ENCODE assay signal across 9 mouse cellular contexts in genomic region chr2:4509739-4510138, GRCm38 (mm10).
DNase-seq lines count a peak whose midpoint lies in the region; ATAC-seq and TF ChIP-seq lines count a peak whose summit lies in the region.
"Had no signal": no experiment of that assay in that cellular context is flagged by ENCODE, and none has a peak within 500 bp of the region (broad histone marks: within the 10 kb centered on the region; RNA-seq: fewer than 3 reads in every experiment).

No protein-coding gene starts in this region.

- H3K27ac ChIP-seq in left cerebral cortex, adult 2 months, result peak overlapping the region; percentile 7; the same call in 1 of the 2 replicates
- peak overlapping the region; percentile 83 for H3K27ac ChIP-seq in forebrain, embryonic 16.5 days (ENCODE audit: low read length)
- peak overlapping the region; percentile 52; the same call in 1 of the 2 replicates for H3K27ac ChIP-seq in liver, postnatal 0 days (ENCODE audit: low read depth)
- H3K27ac ChIP-seq: heart, embryonic 10.5 days; neural tube, embryonic 12.5 days had no signal

- H3K9ac ChIP-seq in forebrain, embryonic 16.5 days (replicated peaks; ENCODE audit: low read depth, low read length), result no peak overlapping the region
- no peak overlapping the region for H3K9ac ChIP-seq in liver, postnatal 0 days (replicated peaks)
- H3K9ac ChIP-seq: neural tube, embryonic 12.5 days had no signal

- H3K27me3 ChIP-seq in forebrain, embryonic 16.5 days (replicated peaks; ENCODE audit: control insufficient read depth, insufficient read depth, low read length), result no peaks in the 10 kb centered on the region
- H3K27me3 ChIP-seq in liver, postnatal 0 days (ENCODE audit: insufficient read depth, low read length), result no peaks in the 10 kb centered on the region
- H3K27me3 ChIP-seq: neural tube, embryonic 12.5 days had no signal

- no peak for TF ChIP-seq EP300 in liver, postnatal 0 days (IDR thresholded peaks at IDR 0.05; ENCODE audit: low read depth)

- H3K4me3 ChIP-seq in left cerebral cortex, adult 2 months, result no peak overlapping the region
- no peak overlapping the region for H3K4me3 ChIP-seq in forebrain, embryonic 16.5 days (replicated peaks; ENCODE audit: low read length)
- no peak overlapping the region for H3K4me3 ChIP-seq in liver, postnatal 0 days (ENCODE audit: low read depth, low read length)
- H3K4me3 ChIP-seq: heart, embryonic 10.5 days; neural tube, embryonic 12.5 days had no signal

- H3K4me2 ChIP-seq in forebrain, embryonic 16.5 days (ENCODE audit: low read length), result no peak overlapping the region
- peak overlapping the region; percentile 56 for H3K4me2 ChIP-seq in liver, postnatal 0 days (ENCODE audit: low read depth, low read length)
- H3K4me2 ChIP-seq: neural tube, embryonic 12.5 days had no signal

- H3K4me1 ChIP-seq in forebrain, embryonic 16.5 days (replicated peaks; ENCODE audit: control insufficient read depth, insufficient read depth, low read length), result peaks cover 39% of the 10 kb centered on the region
- peaks cover 11% of the 10 kb centered on the region; the same call in 1 of the 2 replicates for H3K4me1 ChIP-seq in liver, postnatal 0 days (ENCODE audit: insufficient read depth)
- H3K4me1 ChIP-seq: heart, embryonic 10.5 days had no signal

- WGBS in forebrain, embryonic 16.5 days, result 33% methylated on average over 5 of the region's 5 CpGs
- WGBS in liver, postnatal 0 days (ENCODE audit: insufficient replicate concordance), result 39% methylated on average over 5 of the region's 5 CpGs

- no peaks in the 10 kb centered on the region for H3K9me3 ChIP-seq in forebrain, embryonic 16.5 days (ENCODE audit: control insufficient read depth, low read length)
- no peaks in the 10 kb centered on the region for H3K9me3 ChIP-seq in liver, postnatal 0 days (ENCODE audit: low read length)
- H3K9me3 ChIP-seq: heart, embryonic 10.5 days; neural tube, embryonic 12.5 days had no signal

- peak; percentile 61 for ATAC-seq in forebrain, embryonic 16.5 days
- 0 out of 2 replicates have a peak, but pooled peaks have one; percentile 16 for ATAC-seq in liver, postnatal 0 days

- 0 out of 2 replicates have a peak, but pooled peaks cover 2% of the 10 kb centered on the region for H3K36me3 ChIP-seq in forebrain, embryonic 16.5 days (ENCODE audit: control insufficient read depth, insufficient read depth)
- H3K36me3 ChIP-seq in liver, postnatal 0 days (replicated peaks; ENCODE audit: insufficient read depth, low read length), result no peaks in the 10 kb centered on the region

- no peak for DNase-seq in left cerebral cortex, adult 2 months (ENCODE audit: extremely low spot score in 1 of 2, low spot score in 2 of 2)
- no peak for DNase-seq in left cerebral cortex, postnatal 4 days
- DNase-seq in kidney, adult 8-10 months, result peak; percentile 21 to 31
- DNase-seq in liver, postnatal 0 days, result no peak
- DNase-seq in spleen, postnatal 4 days (ENCODE audit: low spot score in 2 of 2), result no peak
- no peak for DNase-seq in spleen, postnatal 36 days (ENCODE audit: low spot score in 2 of 2)

- no peak for TF ChIP-seq CTCF in left cerebral cortex, adult 2 months (IDR thresholded peaks at IDR 0.05)
- TF ChIP-seq CTCF in liver, postnatal 0 days (IDR thresholded peaks at IDR 0.05; ENCODE audit: low read depth), result no peak

- intact Hi-C loops in left cerebral cortex, adult 2 months (cut with DNase I), result no loop called here
- intact Hi-C loops in left cerebral cortex, postnatal 4 days (cut with DNase I), result no loop called here

Comparison
In these comparisons a context has a peak if more than half of its experiments do, and no peak if none do; other contexts are left out.
1. DNase-seq: peak in kidney, adult 8-10 months (2 of 2); none in left cerebral cortex, adult 2 months (0 of 2), left cerebral cortex, postnatal 4 days (single experiment), liver, postnatal 0 days (single experiment), spleen, postnatal 4 days (0 of 2) and spleen, postnatal 36 days (0 of 2).
2. H3K27ac ChIP-seq: peak in every context shown above with its lines; median percentile 83 in forebrain, embryonic 16.5 days; 52 in liver, postnatal 0 days; 7 in left cerebral cortex, adult 2 months.